Mouse (Mus musculus): Measurements from ENCODE around the gene Podn. TPM values are rescaled to one million over a fixed set of nuclear protein-coding genes. Genes with fewer than 3 reads are reported as not detected.
"Not testable (repeated sequence)": the region's sequence is repeated elsewhere in the genome, so short reads cannot be mapped to it uniquely, and the experiment has no call there.

Gene Podn
- polyA plus RNA-seq (2016; fragmentation: Nextera tagmentation; extraction: Ambion mirVana): 0.41 and 0.79 TPM in 2 replicates

DNA sequence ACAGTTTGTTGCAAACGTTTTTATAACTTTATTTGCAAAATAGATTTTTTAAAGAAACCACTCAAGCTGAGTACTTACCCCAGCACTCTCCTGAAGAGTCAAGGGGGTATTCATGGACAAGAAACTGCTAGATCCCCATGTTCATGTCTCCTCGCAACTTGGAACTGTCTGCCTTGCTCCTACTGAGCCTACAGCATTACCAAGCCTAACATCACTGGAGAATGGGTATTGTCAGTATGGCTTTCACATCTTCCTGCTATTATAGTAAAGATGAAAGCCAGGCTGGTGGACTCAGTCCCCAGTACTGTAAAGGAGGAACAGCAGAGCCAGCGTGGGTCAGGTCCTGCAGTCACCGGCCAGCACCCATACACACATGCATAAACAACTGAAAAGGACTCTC lies at the start of gene Podn:
Podn (minus strand) TSS at position 101 of the 400 bp plus-strand sequence.
- Histone ChIP-seq H3K27me3 (no peaks in the 10 kb centered on the region), H3K9me3 (no peaks in the 10 kb centered on the region), H3K4me3 (no peak within 1 kb of the TSS), H3K4me2 (replicated peaks) (no peak within 1 kb of the TSS), H3K9ac (no peak within 1 kb of the TSS), H3K36me3 (peaks cover 3% of the 10 kb centered on the region), H3K27ac (no peak within 1 kb of the TSS), H3K4me1 (no peaks in the 10 kb centered on the region)
- no peak for ATAC-seq (ENCODE audit: insufficient number of reproducible peaks, insufficient read depth, low FRiP score, low TSS enrichment)
- 82% methylated on average over 4 of the region's 4 CpGs for WGBS

DNA sequence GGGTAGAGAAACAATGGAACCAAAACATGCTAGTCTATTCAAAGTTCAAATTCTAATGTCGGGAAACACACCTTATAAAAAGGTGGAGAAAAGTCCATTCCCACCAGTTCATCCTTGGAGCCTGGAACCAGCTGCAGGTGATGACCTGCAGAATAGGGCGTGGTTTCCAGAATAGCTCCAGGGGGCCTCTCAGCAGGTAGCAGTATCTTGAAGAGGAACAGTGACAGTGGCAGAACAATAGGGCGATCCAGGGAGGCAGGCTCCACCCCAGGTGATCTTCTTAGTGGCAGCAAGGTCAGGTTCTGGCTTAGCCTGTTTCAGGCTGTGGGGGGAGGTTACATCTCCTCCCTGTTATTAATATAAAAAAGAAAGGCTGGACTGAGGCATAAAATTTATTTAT lies 49.3 kb upstream of the Podn start:
- not testable (repeated sequence) for H3K36me3 ChIP-seq; H3K9me3 ChIP-seq; H3K9ac ChIP-seq; ATAC-seq (ENCODE audit: insufficient number of reproducible peaks, insufficient read depth, low FRiP score, low TSS enrichment); H3K4me2 ChIP-seq (replicated peaks); H3K4me3 ChIP-seq; H3K27me3 ChIP-seq; H3K27ac ChIP-seq; H3K4me1 ChIP-seq
- WGBS: 33% methylated on average over 3 of the region's 3 CpGs

GRCm38 (mm10) chr4:108144880-108145279 lies 48.6 kb upstream of the Podn start, which contains the start of gene Scp2:
TSS of gene Scp2 (minus strand) at chr4:108144998.
- H3K36me3 ChIP-seq: no peaks in the 10 kb centered on the region
- H3K9me3 ChIP-seq: peaks cover 3% of the 10 kb centered on the region; the same call in 1 of the 2 replicates
- no peak within 1 kb of the TSS for H3K4me3 ChIP-seq
- no peak within 1 kb of the TSS for H3K27ac ChIP-seq
- no peak for ATAC-seq (ENCODE audit: insufficient number of reproducible peaks, insufficient read depth, low FRiP score, low TSS enrichment)
- H3K4me1 ChIP-seq: no peaks in the 10 kb centered on the region
- 94% methylated on average over 1 of the region's 1 CpGs for WGBS
- H3K27me3 ChIP-seq: no peaks in the 10 kb centered on the region
- no peak within 1 kb of the TSS for H3K4me2 ChIP-seq (replicated peaks)
- H3K9ac ChIP-seq: no peak within 1 kb of the TSS

DNA sequence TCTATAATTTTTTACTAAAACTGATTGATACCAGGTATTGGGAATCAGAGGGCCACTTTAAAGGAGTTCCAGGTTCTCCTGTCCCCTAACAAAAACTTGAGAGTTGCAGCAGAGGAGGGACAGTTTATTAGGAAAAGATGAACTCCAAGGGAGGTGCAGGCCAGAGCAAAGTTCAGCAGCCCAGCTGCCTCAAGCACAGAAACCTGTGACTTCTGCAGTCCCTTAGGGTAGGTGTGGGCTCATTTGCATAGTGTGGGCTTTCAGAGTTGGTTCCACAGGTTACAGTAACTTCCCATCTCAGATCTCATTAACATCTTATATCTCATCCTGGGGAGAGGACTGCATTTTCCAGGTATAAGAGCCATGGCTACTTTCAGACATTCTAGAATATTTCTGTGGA lies 47.5 kb upstream of the Podn start:
- H3K27ac ChIP-seq: no peak overlapping the region
- H3K9me3 ChIP-seq: peaks cover 3% of the 10 kb centered on the region; the same call in 1 of the 2 replicates
- no peaks in the 10 kb centered on the region for H3K27me3 ChIP-seq
- no peak overlapping the region for H3K4me3 ChIP-seq
- no peak overlapping the region for H3K9ac ChIP-seq
- ATAC-seq (ENCODE audit: insufficient number of reproducible peaks, insufficient read depth, low FRiP score, low TSS enrichment): no peak
- H3K4me2 ChIP-seq (replicated peaks): no peak overlapping the region
- H3K36me3 ChIP-seq: no peaks in the 10 kb centered on the region
- no peaks in the 10 kb centered on the region for H3K4me1 ChIP-seq

- not testable (repeated sequence) for H3K9me3 ChIP-seq; H3K27ac ChIP-seq; H3K27me3 ChIP-seq; H3K9ac ChIP-seq; H3K4me1 ChIP-seq; H3K4me2 ChIP-seq (replicated peaks); H3K36me3 ChIP-seq; H3K4me3 ChIP-seq; ATAC-seq (ENCODE audit: insufficient number of reproducible peaks, insufficient read depth, low FRiP score, low TSS enrichment)
- 87% methylated on average over 2 of the region's 2 CpGs for WGBS
Measured at GRCm38 (mm10) chr4:108143178-108143577, 46.9 kb upstream of the Podn start.

- no peak overlapping the region for H3K4me2 ChIP-seq (replicated peaks)
- H3K4me3 ChIP-seq: no peak overlapping the region
- no peaks in the 10 kb centered on the region for H3K27me3 ChIP-seq
- H3K9me3 ChIP-seq: no peaks in the 10 kb centered on the region
- no peak for ATAC-seq (ENCODE audit: insufficient number of reproducible peaks, insufficient read depth, low FRiP score, low TSS enrichment)
- H3K4me1 ChIP-seq: no peaks in the 10 kb centered on the region
- no peaks in the 10 kb centered on the region for H3K36me3 ChIP-seq
- 89% methylated on average over 5 of the region's 5 CpGs for WGBS
- H3K27ac ChIP-seq: no peak overlapping the region
- no peak overlapping the region for H3K9ac ChIP-seq
Measured at GRCm38 (mm10) chr4:108136938-108137337, 40.7 kb upstream of the Podn start.

- 87% methylated on average over 3 of the region's 3 CpGs for WGBS
- Histone ChIP-seq H3K4me2 (replicated peaks) (no peak overlapping the region), H3K27ac (no peak overlapping the region), H3K9ac (no peak overlapping the region), H3K36me3 (no peaks in the 10 kb centered on the region), H3K9me3 (no peaks in the 10 kb centered on the region), H3K4me3 (no peak overlapping the region), H3K27me3 (no peaks in the 10 kb centered on the region), H3K4me1 (0 out of 2 replicates have a peak, but pooled peaks cover 4% of the 10 kb centered on the region)
- no peak for ATAC-seq (ENCODE audit: insufficient number of reproducible peaks, insufficient read depth, low FRiP score, low TSS enrichment)
Measured at GRCm38 (mm10) chr4:108130452-108130851, 34.2 kb upstream of the Podn start.

GRCm38 (mm10) chr4:108128339-108128738 lies 32.1 kb upstream of the Podn start:
- H3K9me3 ChIP-seq: no peaks in the 10 kb centered on the region
- H3K4me1 ChIP-seq: 0 out of 2 replicates have a peak, but pooled peaks cover 4% of the 10 kb centered on the region
- 87% methylated on average over 2 of the region's 2 CpGs for WGBS
- H3K4me3 ChIP-seq: no peak overlapping the region
- H3K9ac ChIP-seq: no peak overlapping the region
- ATAC-seq (ENCODE audit: insufficient number of reproducible peaks, insufficient read depth, low FRiP score, low TSS enrichment): no peak
- no peaks in the 10 kb centered on the region for H3K27me3 ChIP-seq
- H3K36me3 ChIP-seq: no peaks in the 10 kb centered on the region
- H3K27ac ChIP-seq: no peak overlapping the region
- no peak overlapping the region for H3K4me2 ChIP-seq (replicated peaks)

DNA sequence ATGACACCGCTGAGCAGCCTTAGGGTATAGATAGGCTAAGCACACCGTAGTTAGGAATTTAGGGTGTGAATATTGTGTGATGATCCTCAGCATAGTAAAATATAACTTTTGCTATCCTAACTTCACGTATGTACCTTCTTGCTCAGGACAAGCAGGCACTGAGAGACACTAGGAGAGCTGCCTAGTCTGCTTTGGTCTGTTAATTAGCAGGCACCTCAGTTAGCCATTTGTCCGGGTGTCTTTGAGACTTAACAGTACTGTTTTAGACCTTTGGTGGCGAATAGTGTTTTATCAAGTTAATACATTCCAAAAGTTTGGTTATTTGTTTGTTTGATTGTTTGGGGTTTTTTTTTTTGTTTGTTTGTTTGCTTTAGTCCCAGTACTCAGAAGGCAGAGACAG lies 31.3 kb upstream of the Podn start:
- H3K27ac ChIP-seq: no peak overlapping the region
- H3K27me3 ChIP-seq: no peaks in the 10 kb centered on the region
- 0 out of 2 replicates have a peak, but pooled peaks cover 4% of the 10 kb centered on the region for H3K4me1 ChIP-seq
- no peaks in the 10 kb centered on the region for H3K9me3 ChIP-seq
- 91% methylated on average over 5 of the region's 5 CpGs for WGBS
- no peak for ATAC-seq (ENCODE audit: insufficient number of reproducible peaks, insufficient read depth, low FRiP score, low TSS enrichment)
- no peaks in the 10 kb centered on the region for H3K36me3 ChIP-seq
- no peak overlapping the region for H3K4me2 ChIP-seq (replicated peaks)
- no peak overlapping the region for H3K9ac ChIP-seq
- no peak overlapping the region for H3K4me3 ChIP-seq

DNA sequence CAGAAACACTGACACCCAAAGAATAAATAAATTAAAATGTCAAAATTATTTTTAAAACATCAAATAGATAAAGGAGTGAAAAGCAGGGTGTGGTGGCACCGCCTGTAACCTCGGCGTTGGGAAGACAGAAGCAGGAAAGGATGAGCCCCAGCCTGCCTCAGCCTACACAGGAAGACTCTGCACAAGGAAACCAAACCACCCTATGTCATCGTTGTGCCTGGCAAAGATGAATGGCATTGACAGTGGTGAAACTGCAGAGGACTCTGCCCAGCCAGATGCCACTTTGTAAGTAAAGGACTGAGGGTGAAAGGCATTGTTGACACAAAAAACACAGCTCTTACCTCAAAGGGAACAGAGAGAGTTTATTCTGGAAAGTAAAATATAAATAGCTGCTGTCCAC lies 30.0 kb upstream of the Podn start:
- Histone ChIP-seq H3K9me3 (no peaks in the 10 kb centered on the region), H3K9ac (no peak overlapping the region), H3K36me3 (no peaks in the 10 kb centered on the region), H3K4me2 (replicated peaks) (no peak overlapping the region), H3K27me3 (no peaks in the 10 kb centered on the region), H3K4me3 (no peak overlapping the region), H3K4me1 (0 out of 2 replicates have a peak, but pooled peaks cover 4% of the 10 kb centered on the region), H3K27ac (no peak overlapping the region)
- 91% methylated on average over 4 of the region's 4 CpGs for WGBS
- no peak for ATAC-seq (ENCODE audit: insufficient number of reproducible peaks, insufficient read depth, low FRiP score, low TSS enrichment)

GRCm38 (mm10) chr4:108124104-108124503 lies 27.9 kb upstream of the Podn start:
- Histone ChIP-seq H3K36me3 (no peaks in the 10 kb centered on the region), H3K27ac (no peak overlapping the region), H3K4me3 (no peak overlapping the region), H3K9ac (no peak overlapping the region), H3K27me3 (no peaks in the 10 kb centered on the region), H3K9me3 (no peaks in the 10 kb centered on the region), H3K4me1 (0 out of 2 replicates have a peak, but pooled peaks cover 4% of the 10 kb centered on the region), H3K4me2 (replicated peaks) (no peak overlapping the region)
- WGBS: 78% methylated on average over 1 of the region's 1 CpGs
- no peak for ATAC-seq (ENCODE audit: insufficient number of reproducible peaks, insufficient read depth, low FRiP score, low TSS enrichment)

GRCm38 (mm10) chr4:108117924-108118876 lies 22.0 kb upstream of the Podn start:
- H3K4me2 ChIP-seq (replicated peaks): peak overlapping the region; percentile 56
- peak overlapping the region; percentile 57; the same call in 1 of the 2 replicates for H3K27ac ChIP-seq
- no peaks in the 10 kb centered on the region for H3K36me3 ChIP-seq
- no peaks in the 10 kb centered on the region for H3K27me3 ChIP-seq
- 14% methylated on average over 45 of the region's 45 CpGs for WGBS
- peak; percentile 84 for ATAC-seq (ENCODE audit: insufficient number of reproducible peaks, insufficient read depth, low FRiP score, low TSS enrichment)
- H3K9me3 ChIP-seq: no peaks in the 10 kb centered on the region
- peak overlapping the region; percentile 62 for H3K9ac ChIP-seq
- H3K4me3 ChIP-seq: peak overlapping the region; percentile 60
- H3K4me1 ChIP-seq: no peaks in the 10 kb centered on the region

Data from embryonic facial prominence, embryonic 12.5 days (tissue).